Mouse (Mus musculus): Measurements from ENCODE around the gene Cyp2w1. TPM values are rescaled to one million over a fixed set of nuclear protein-coding genes. Genes with fewer than 3 reads are reported as not detected.

Cyp2w1 gene
- polyA plus RNA-seq, 1 experiment from 2014 or later: not detected

GRCm38 (mm10) chr5:139323260-139323924 is 29.0 kb upstream of the Cyp2w1 start:
- no peaks in the 10 kb centered on the region for H3K9me3 ChIP-seq
- no peak overlapping the region; the same call in 1 of the 2 replicates for H3K4me2 ChIP-seq
- no peak overlapping the region for H3K4me3 ChIP-seq
- peaks cover 24% of the 10 kb centered on the region for H3K4me1 ChIP-seq
- no peak overlapping the region for H3K9ac ChIP-seq
- H3K36me3 ChIP-seq: no peaks in the 10 kb centered on the region
- ATAC-seq (ENCODE audit: borderline replicate concordance, extremely low read depth, low FRiP score, low TSS enrichment): no peak
- peaks cover 33% of the 10 kb centered on the region for H3K27me3 ChIP-seq
- WGBS: 71% methylated on average over 9 of the region's 9 CpGs
- H3K27ac ChIP-seq: no peak overlapping the region

- peaks cover 33% of the 10 kb centered on the region for H3K27me3 ChIP-seq
- no peak for ATAC-seq (ENCODE audit: borderline replicate concordance, extremely low read depth, low FRiP score, low TSS enrichment)
- H3K36me3 ChIP-seq: no peaks in the 10 kb centered on the region
- no peaks in the 10 kb centered on the region for H3K9me3 ChIP-seq
- H3K27ac ChIP-seq: no peak overlapping the region
- 56% methylated on average over 5 of the region's 5 CpGs for WGBS
- peak overlapping the region; percentile 62; the same call in 1 of the 2 replicates for H3K4me3 ChIP-seq
- H3K9ac ChIP-seq: no peak overlapping the region
- peaks cover 24% of the 10 kb centered on the region for H3K4me1 ChIP-seq
- H3K4me2 ChIP-seq: peak overlapping the region; percentile 99; the same call in 1 of the 2 replicates
Observed at GRCm38 (mm10) chr5:139324045-139324491, 28.3 kb upstream of the Cyp2w1 start.

- Histone ChIP-seq H3K4me1 (peaks cover 24% of the 10 kb centered on the region), H3K27ac (no peak overlapping the region; the same call in 1 of the 2 replicates), H3K9me3 (no peaks in the 10 kb centered on the region), H3K4me2 (peak overlapping the region; percentile 99), H3K27me3 (peaks cover 33% of the 10 kb centered on the region), H3K36me3 (no peaks in the 10 kb centered on the region), H3K9ac (peak overlapping the region; percentile 54), H3K4me3 (peak overlapping the region; percentile 62)
- 3% methylated on average over 29 of the region's 62 CpGs for WGBS
- ATAC-seq (ENCODE audit: borderline replicate concordance, extremely low read depth, low FRiP score, low TSS enrichment): peak; percentile 39
Observed at GRCm38 (mm10) chr5:139324691-139325394, 27.6 kb upstream of the Cyp2w1 start.

- H3K4me2 ChIP-seq: peak within 1 kb of the TSS; percentile 99
- no peaks in the 10 kb centered on the region for H3K9me3 ChIP-seq
- H3K4me1 ChIP-seq: peaks cover 24% of the 10 kb centered on the region
- peaks cover 33% of the 10 kb centered on the region for H3K27me3 ChIP-seq
- WGBS: 2% methylated on average over 59 of the region's 61 CpGs
- peak within 1 kb of the TSS; percentile 54 for H3K9ac ChIP-seq
- peak; percentile 74 for ATAC-seq (ENCODE audit: borderline replicate concordance, extremely low read depth, low FRiP score, low TSS enrichment)
- H3K4me3 ChIP-seq: peak within 1 kb of the TSS; percentile 62
- no peaks in the 10 kb centered on the region for H3K36me3 ChIP-seq
- H3K27ac ChIP-seq: no peak within 1 kb of the TSS; the same call in 1 of the 2 replicates
Observed at GRCm38 (mm10) chr5:139325395-139325966, 26.9 kb upstream of the Cyp2w1 start, which contains the start of gene Adap1. Adap1 (minus strand) TSS chr5:139325622.

GRCm38 (mm10) chr5:139326111-139326696 is 26.2 kb upstream of the Cyp2w1 start:
- H3K4me3 ChIP-seq: no peak overlapping the region
- H3K9me3 ChIP-seq: no peaks in the 10 kb centered on the region
- WGBS: 67% methylated on average over 13 of the region's 13 CpGs
- no peak for ATAC-seq (ENCODE audit: borderline replicate concordance, extremely low read depth, low FRiP score, low TSS enrichment)
- H3K36me3 ChIP-seq: no peaks in the 10 kb centered on the region
- peaks cover 33% of the 10 kb centered on the region for H3K27me3 ChIP-seq
- no peak overlapping the region for H3K4me2 ChIP-seq
- peaks cover 24% of the 10 kb centered on the region for H3K4me1 ChIP-seq
- no peak overlapping the region for H3K27ac ChIP-seq
- no peak overlapping the region for H3K9ac ChIP-seq

- H3K27me3 ChIP-seq: peaks cover 33% of the 10 kb centered on the region
- H3K4me2 ChIP-seq: no peak overlapping the region
- no peak overlapping the region for H3K9ac ChIP-seq
- no peak overlapping the region for H3K4me3 ChIP-seq
- ATAC-seq (ENCODE audit: borderline replicate concordance, extremely low read depth, low FRiP score, low TSS enrichment): no peak
- no peak overlapping the region for H3K27ac ChIP-seq
- H3K4me1 ChIP-seq: peaks cover 24% of the 10 kb centered on the region
- 66% methylated on average over 7 of the region's 7 CpGs for WGBS
- H3K9me3 ChIP-seq: no peaks in the 10 kb centered on the region
- H3K36me3 ChIP-seq: no peaks in the 10 kb centered on the region
Observed at GRCm38 (mm10) chr5:139326986-139327633, 25.3 kb upstream of the Cyp2w1 start.

GRCm38 (mm10) chr5:139327634-139328020 is 24.8 kb upstream of the Cyp2w1 start:
- H3K4me3 ChIP-seq: no peak overlapping the region
- no peak for ATAC-seq (ENCODE audit: borderline replicate concordance, extremely low read depth, low FRiP score, low TSS enrichment)
- no peak overlapping the region for H3K27ac ChIP-seq
- no peaks in the 10 kb centered on the region for H3K9me3 ChIP-seq
- H3K36me3 ChIP-seq: no peaks in the 10 kb centered on the region
- no peak overlapping the region for H3K4me2 ChIP-seq
- peaks cover 24% of the 10 kb centered on the region for H3K4me1 ChIP-seq
- H3K27me3 ChIP-seq: peaks cover 33% of the 10 kb centered on the region
- 57% methylated on average over 7 of the region's 7 CpGs for WGBS
- H3K9ac ChIP-seq: no peak overlapping the region

GRCm38 (mm10) chr5:139330766-139331165 is 21.7 kb upstream of the Cyp2w1 start:
- Histone ChIP-seq H3K4me3 (no peak overlapping the region), H3K4me1 (peaks cover 2% of the 10 kb centered on the region; the same call in 1 of the 2 replicates), H3K4me2 (no peak overlapping the region), H3K27me3 (peaks cover 7% of the 10 kb centered on the region), H3K9me3 (no peaks in the 10 kb centered on the region), H3K9ac (no peak overlapping the region), H3K27ac (no peak overlapping the region), H3K36me3 (peaks cover 3% of the 10 kb centered on the region; the same call in 1 of the 2 replicates)
- WGBS: 58% methylated on average over 7 of the region's 7 CpGs
- ATAC-seq (ENCODE audit: borderline replicate concordance, extremely low read depth, low FRiP score, low TSS enrichment): no peak

GRCm38 (mm10) chr5:139331742-139332141 is 20.7 kb upstream of the Cyp2w1 start:
- no peak for ATAC-seq (ENCODE audit: borderline replicate concordance, extremely low read depth, low FRiP score, low TSS enrichment)
- Histone ChIP-seq H3K27ac (no peak overlapping the region), H3K27me3 (no peaks in the 10 kb centered on the region), H3K36me3 (peaks cover 10% of the 10 kb centered on the region), H3K4me3 (no peak overlapping the region), H3K9ac (no peak overlapping the region), H3K4me2 (no peak overlapping the region), H3K9me3 (no peaks in the 10 kb centered on the region), H3K4me1 (no peaks in the 10 kb centered on the region)
- WGBS: 19% methylated on average over 8 of the region's 8 CpGs

GRCm38 (mm10) chr5:139332590-139333272 is 19.7 kb upstream of the Cyp2w1 start:
- peaks cover 19% of the 10 kb centered on the region for H3K36me3 ChIP-seq
- no peak overlapping the region for H3K27ac ChIP-seq
- ATAC-seq (ENCODE audit: borderline replicate concordance, extremely low read depth, low FRiP score, low TSS enrichment): peak; percentile 17; the same call in 1 of the 2 replicates
- no peak overlapping the region for H3K9ac ChIP-seq
- H3K9me3 ChIP-seq: no peaks in the 10 kb centered on the region
- 76% methylated on average over 8 of the region's 8 CpGs for WGBS
- H3K4me1 ChIP-seq: no peaks in the 10 kb centered on the region
- no peak overlapping the region for H3K4me2 ChIP-seq
- H3K27me3 ChIP-seq: no peaks in the 10 kb centered on the region
- H3K4me3 ChIP-seq: no peak overlapping the region
